Mouse (Mus musculus) lung, postnatal 0 days (tissue): ENCODE measurements around the gene Metrn. TPM values are rescaled to one million over a fixed set of nuclear protein-coding genes. Genes with fewer than 3 reads are reported as not detected.
A peak's percentile ranks its signal among the peaks of the same experiment; 100 is the strongest.

Experiments used
- ATAC-seq: fragments of 200-750 bp; cut with Nextera tagmentation; 2 replicates; pipeline ENCODE4 v1.8.0; 2017; ENCODE audit warnings: moderate library complexity
- DNase-seq: peaks from one replicate; pipeline ENCODE4 v3.0.0-alpha.2; 2016; ENCODE audit warnings: low spot score
- H3K27ac ChIP-seq: fragments of 300-500 bp; sonication (generic); 2 replicates; pipeline ENCODE4 v1.5.1; 2014; ENCODE audit warnings: antibody characterized with exemption, mild to moderate bottlenecking, low read length, mixed read lengths
- H3K27me3 ChIP-seq: fragments of 300-500 bp; sonication (generic); replicated peaks from 2 replicates; pipeline ENCODE4 v1.6.1; 2014; ENCODE audit warnings: low read length, mixed read lengths; ENCODE audit not compliant: insufficient read depth
- H3K36me3 ChIP-seq: fragments of 300-500 bp; sonication (generic); 2 replicates; pipeline ENCODE4 v1.6.1; 2014; ENCODE audit warnings: low read length, mixed read lengths; ENCODE audit not compliant: insufficient read depth
- H3K4me1 ChIP-seq: fragments of 300-500 bp; sonication (generic); 2 replicates; pipeline ENCODE4 v1.6.1; 2014; ENCODE audit warnings: antibody characterized with exemption, low read depth, low read length, mixed read lengths; ENCODE audit not compliant: insufficient read depth
- H3K4me2 ChIP-seq: fragments of 300-500 bp; sonication (generic); replicated peaks from 2 replicates; pipeline ENCODE4 v1.6.1; 2014; ENCODE audit warnings: low read depth, mild to moderate bottlenecking, low read length, moderate library complexity, mixed read lengths
- H3K4me3 ChIP-seq: fragments of 300-500 bp; sonication (generic); 2 replicates; pipeline ENCODE4 v1.5.1; 2014; ENCODE audit warnings: low read depth, low read length
- H3K9ac ChIP-seq: fragments of 300-500 bp; sonication (generic); replicated peaks from 2 replicates; pipeline ENCODE4 v1.6.1; 2014; ENCODE audit warnings: low read depth, mild to moderate bottlenecking
- H3K9me3 ChIP-seq: fragments of 300-500 bp; sonication (generic); 2 replicates; pipeline ENCODE4 v1.6.1; 2016; ENCODE audit warnings: low read length, mixed read lengths
- CTCF ChIP-seq: IDR thresholded peaks from 2 replicates; pipeline ENCODE4 v1.5.1; 2016; ENCODE audit warnings: antibody characterized with exemption, mild to moderate bottlenecking
- EP300 ChIP-seq: IDR thresholded peaks from 2 replicates; pipeline ENCODE4 v1.6.1; 2016; ENCODE audit warnings: antibody characterized with exemption, mild to moderate bottlenecking, control low read depth
- WGBS: fragments of 180-500 bp; shearing (Covaris S2); extraction: QIAGEN DNeasy Blood & Tissue Kit; methylation state at CpG from one replicate; pipeline ENCODE4 v1.1.7; 2014; 5-methylcytosine and 5-hydroxymethylcytosine counted together
- polyA plus RNA-seq: library from polyadenylated mRNA; unstranded; fragments of >200 nt; fragmentation: Nextera tagmentation; extraction: Ambion mirVana; gene quantifications from 2 replicates; pipeline ENCODE4 v1.2.1, GENCODE M21; 2015

Metrn gene
- polyA plus RNA-seq, 1 experiment from 2014 or later = 19.1 TPM

GRCm38 (mm10) chr17:25832436-25833290, 35.7 kb upstream of the Metrn start:
- WGBS = 1% methylated on average over 72 of the region's 77 CpGs
- Histone ChIP-seq H3K27ac (peak overlapping the region; percentile 98), H3K36me3 (0 out of 2 replicates have a peak, but pooled peaks cover 5% of the 10 kb centered on the region), H3K27me3 (no peaks in the 10 kb centered on the region), H3K4me3 (peak overlapping the region; percentile 55), H3K4me1 (peaks cover 45% of the 10 kb centered on the region), H3K9ac (peak overlapping the region; percentile 66), H3K9me3 (no peaks in the 10 kb centered on the region), H3K4me2 (peak overlapping the region; percentile 84)
- peak; percentile 23; the same call in 1 of the 2 replicates for TF ChIP-seq CTCF
- TF ChIP-seq EP300 = no peak
- peak; percentile 100 for DNase-seq
- ATAC-seq = peak; percentile 94

- WGBS = 44% methylated on average over 21 of the region's 21 CpGs
- Histone ChIP-seq H3K4me3 (peak overlapping the region; percentile 55), H3K9me3 (no peaks in the 10 kb centered on the region), H3K27me3 (no peaks in the 10 kb centered on the region), H3K36me3 (0 out of 2 replicates have a peak, but pooled peaks cover 11% of the 10 kb centered on the region), H3K4me1 (peaks cover 37% of the 10 kb centered on the region), H3K9ac (peak overlapping the region; percentile 66), H3K4me2 (peak overlapping the region; percentile 84), H3K27ac (peak overlapping the region; percentile 82)
- TF ChIP-seq CTCF (no peak), EP300 (no peak)
- ATAC-seq (no peak), DNase-seq (no peak)
These were observed 34.7 kb upstream of the Metrn start for GRCm38 (mm10) chr17:25831451-25832281.

DNA sequence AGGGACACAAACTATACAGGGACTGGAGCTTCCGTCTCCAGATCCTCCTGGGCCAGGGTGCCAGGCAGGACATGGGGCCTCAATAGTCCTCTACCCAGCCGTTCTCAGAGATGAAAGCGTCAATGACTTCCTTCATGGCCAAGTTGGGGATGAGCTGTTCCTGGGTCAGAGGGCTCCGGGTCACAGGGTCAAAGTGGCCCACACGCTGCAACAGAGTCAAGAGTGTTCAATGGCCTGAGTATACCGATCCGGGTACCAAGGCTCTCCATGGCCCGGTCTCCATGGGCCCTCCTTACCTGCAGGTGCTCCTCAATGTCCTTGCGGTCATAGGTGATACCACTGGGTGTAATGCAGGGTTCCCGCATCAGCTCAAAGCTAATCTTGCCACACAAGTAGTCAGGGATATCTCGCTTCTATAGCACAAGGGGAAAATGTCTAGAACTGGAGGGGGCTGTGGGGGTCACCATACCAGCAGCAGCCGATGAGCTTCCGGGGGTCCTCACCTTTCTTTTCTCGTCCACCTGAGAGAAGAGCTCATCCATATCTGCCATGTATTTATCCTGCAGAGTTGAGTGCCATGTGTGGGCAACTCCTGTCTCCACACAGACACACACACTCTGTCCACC, 34.0 kb upstream of the Metrn start:
- WGBS = 85% methylated on average over 14 of the region's 14 CpGs
- Histone ChIP-seq H3K36me3 (0 out of 2 replicates have a peak, but pooled peaks cover 11% of the 10 kb centered on the region), H3K4me1 (peaks cover 35% of the 10 kb centered on the region), H3K27ac (no peak overlapping the region), H3K9me3 (no peaks in the 10 kb centered on the region), H3K9ac (no peak overlapping the region), H3K27me3 (no peaks in the 10 kb centered on the region), H3K4me2 (no peak overlapping the region; the same call in 1 of the 2 replicates), H3K4me3 (no peak overlapping the region)
- no peak for DNase-seq
- ATAC-seq = no peak
- TF ChIP-seq EP300 (no peak), CTCF (no peak)

DNA sequence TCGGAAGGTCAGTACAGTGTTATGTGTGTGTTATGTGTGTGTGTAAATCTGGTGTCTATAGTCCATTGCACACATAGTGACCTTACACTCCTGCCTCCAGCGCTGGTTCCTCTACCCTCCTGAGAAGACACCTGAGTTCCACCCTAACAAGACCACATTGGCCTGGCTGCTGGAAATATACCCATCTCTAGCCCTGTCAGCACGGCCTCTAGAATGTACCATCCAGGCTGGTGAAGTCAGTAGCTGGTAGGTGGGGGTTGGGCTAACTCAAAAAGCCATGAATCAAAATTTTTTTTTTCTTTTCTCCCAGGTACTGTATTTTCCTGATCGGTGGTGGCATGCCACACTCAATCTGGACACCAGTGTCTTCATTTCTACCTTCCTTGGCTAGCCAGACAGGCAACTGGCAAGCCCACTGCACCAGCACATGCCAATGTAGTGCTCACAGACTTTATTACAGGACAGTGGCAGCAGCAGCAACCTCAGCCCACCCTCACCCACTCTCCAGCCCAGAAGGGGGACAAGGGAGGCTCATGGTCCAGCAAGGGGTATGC, 33.3 kb upstream of the Metrn start:
- H3K27me3 ChIP-seq = no peaks in the 10 kb centered on the region
- no peak for TF ChIP-seq EP300
- no peak for TF ChIP-seq CTCF
- H3K36me3 ChIP-seq = 0 out of 2 replicates have a peak, but pooled peaks cover 11% of the 10 kb centered on the region
- WGBS = 83% methylated on average over 4 of the region's 4 CpGs
- H3K4me2 ChIP-seq = 0 out of 2 replicates have a peak overlapping the region, but pooled peaks have one; percentile 85
- H3K9ac ChIP-seq = no peak overlapping the region
- H3K9me3 ChIP-seq = no peaks in the 10 kb centered on the region
- no peak overlapping the region for H3K27ac ChIP-seq
- peaks cover 35% of the 10 kb centered on the region for H3K4me1 ChIP-seq
- H3K4me3 ChIP-seq = no peak overlapping the region
- DNase-seq = no peak
- no peak for ATAC-seq

- Histone ChIP-seq H3K27me3 (no peaks in the 10 kb centered on the region), H3K4me1 (peaks cover 35% of the 10 kb centered on the region), H3K4me2 (peak overlapping the region; percentile 85), H3K9ac (peak overlapping the region; percentile 50), H3K9me3 (no peaks in the 10 kb centered on the region), H3K4me3 (peak overlapping the region; percentile 52), H3K27ac (peak overlapping the region; percentile 86), H3K36me3 (0 out of 2 replicates have a peak, but pooled peaks cover 11% of the 10 kb centered on the region)
- 28% methylated on average over 8 of the region's 8 CpGs for WGBS
- DNase-seq = no peak
- ATAC-seq = no peak
- no peak for TF ChIP-seq CTCF
- no peak for TF ChIP-seq EP300
These were observed 32.7 kb upstream of the Metrn start for GRCm38 (mm10) chr17:25829558-25830017.
